20 mouse cellular contexts compared by ENCODE assay signal in genomic region chr2:52333535-52333934, GRCm38 (mm10).
"Had no signal": no experiment of that assay in that cellular context is flagged by ENCODE, and none has a peak within 500 bp of the region (broad histone marks: within the 10 kb centered on the region; RNA-seq: fewer than 3 reads in every experiment).

No protein-coding gene starts in this region.

- H3K4me1 ChIP-seq: limb, embryonic 10.5 days; limb, embryonic 13.5 days; liver, embryonic 12.5 days; liver, embryonic 15.5 days; midbrain, embryonic 12.5 days; midbrain, embryonic 15.5 days; neural tube, embryonic 13.5 days had no signal

- DNase-seq: kidney, adult 18-20 months; kidney, postnatal 25 days; layer of hippocampus, adult 9-11 months; liver; lung, adult 2 months; lung, postnatal 10 days; lung, postnatal 4 days; thymus, adult 2 months; thymus, postnatal 14 days; thymus, postnatal 4 days had no signal

- H3K27ac ChIP-seq: kidney, postnatal 0 days; layer of hippocampus, adult 2 months; limb, embryonic 10.5 days; limb, embryonic 13.5 days; liver, embryonic 12.5 days; liver, embryonic 15.5 days; midbrain, embryonic 12.5 days; midbrain, embryonic 15.5 days; neural tube, embryonic 13.5 days; stomach, postnatal 0 days had no signal

- H3K36me3 ChIP-seq: limb, embryonic 10.5 days; limb, embryonic 13.5 days; liver, embryonic 12.5 days; liver, embryonic 15.5 days; midbrain, embryonic 12.5 days; midbrain, embryonic 15.5 days; neural tube, embryonic 13.5 days had no signal

- H3K4me3 ChIP-seq: layer of hippocampus, adult 2 months; limb, embryonic 10.5 days; limb, embryonic 13.5 days; liver, embryonic 12.5 days; liver, embryonic 15.5 days; midbrain, embryonic 12.5 days; midbrain, embryonic 15.5 days; neural tube, embryonic 13.5 days had no signal

- H3K27me3 ChIP-seq: limb, embryonic 13.5 days; liver, embryonic 15.5 days; midbrain, embryonic 12.5 days; midbrain, embryonic 15.5 days; neural tube, embryonic 13.5 days had no signal

- H3K9me3 ChIP-seq: limb, embryonic 10.5 days; limb, embryonic 13.5 days; liver, embryonic 12.5 days; liver, embryonic 15.5 days; midbrain, embryonic 12.5 days; midbrain, embryonic 15.5 days; neural tube, embryonic 13.5 days had no signal

- ATAC-seq: liver, embryonic 12.5 days; midbrain, embryonic 15.5 days had no signal

- H3K4me2 ChIP-seq: limb, embryonic 13.5 days; liver, embryonic 12.5 days; liver, embryonic 15.5 days; midbrain, embryonic 12.5 days; midbrain, embryonic 15.5 days; neural tube, embryonic 13.5 days had no signal

- H3K9ac ChIP-seq: limb, embryonic 13.5 days; liver, embryonic 12.5 days; liver, embryonic 15.5 days; midbrain, embryonic 12.5 days; midbrain, embryonic 15.5 days; neural tube, embryonic 13.5 days had no signal
